ENCODE assay signal across 17 mouse cellular contexts in the genomic region with DNA sequence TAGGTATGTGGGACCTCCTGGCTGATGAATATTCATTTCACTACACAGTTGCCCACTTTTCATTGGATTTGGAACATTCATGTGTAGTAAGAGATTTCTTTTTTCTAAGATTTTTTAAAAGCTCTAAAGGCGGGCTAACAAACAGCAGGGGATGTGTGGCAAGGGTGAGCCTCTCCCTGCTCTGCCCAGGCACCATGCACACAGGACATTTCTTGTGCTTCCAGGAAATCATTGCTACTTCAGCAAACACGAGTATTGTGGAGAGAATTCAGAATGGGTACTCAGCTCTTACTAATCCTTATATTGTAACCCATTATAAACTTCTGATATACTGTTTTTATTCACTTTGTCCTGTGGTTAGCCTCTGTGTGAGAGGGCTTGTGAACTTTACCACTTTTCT.
"Had no signal": no experiment of that assay in that cellular context is flagged by ENCODE, and none has a peak within 500 bp of the region (broad histone marks: within the 10 kb centered on the region; RNA-seq: fewer than 3 reads in every experiment).

No protein-coding gene starts in this region.

- H3K9ac ChIP-seq: lung, embryonic 14.5 days; midbrain, embryonic 12.5 days; neural tube, embryonic 12.5 days had no signal

- DNase-seq: lung, adult 18-20 months; lung, embryonic 14.5 days; lung, postnatal 10 days; lung, postnatal 4 days; midbrain, embryonic 14.5 days; retina, postnatal 1 day; right cerebral cortex, adult 18-20 months; right cerebral cortex, postnatal 25 days; right cerebral cortex, postnatal 4 days; spleen, adult 18-20 months; thymus, adult 2 months; thymus, postnatal 25 days; thymus, postnatal 4 days had no signal

- H3K27me3 ChIP-seq: midbrain, embryonic 12.5 days; neural tube, embryonic 12.5 days had no signal

- H3K9me3 ChIP-seq: midbrain, embryonic 10.5 days; midbrain, embryonic 12.5 days; neural tube, embryonic 12.5 days had no signal

- H3K4me1 ChIP-seq: midbrain, embryonic 10.5 days; midbrain, embryonic 12.5 days; neural tube, embryonic 12.5 days had no signal

- H3K4me2 ChIP-seq: lung, embryonic 14.5 days; midbrain, embryonic 12.5 days; neural tube, embryonic 12.5 days had no signal

- H3K27ac ChIP-seq: midbrain, embryonic 10.5 days; midbrain, embryonic 12.5 days; neural tube, embryonic 12.5 days had no signal

- H3K4me3 ChIP-seq: midbrain, embryonic 10.5 days; midbrain, embryonic 12.5 days; neural tube, embryonic 12.5 days had no signal

- ATAC-seq: midbrain, embryonic 16.5 days had no signal
